Mouse (Mus musculus) stomach, embryonic 16.5 days (tissue): ENCODE measurements around the gene Gm21976. TPM values are rescaled to one million over a fixed set of nuclear protein-coding genes. Genes with fewer than 3 reads are reported as not detected.

ENCODE experiments used
- ATAC-seq: fragments of 200-750 bp; cut with Nextera tagmentation; 2 replicates; pipeline ENCODE4 v1.8.0; 2017; ENCODE audit warnings: moderate number of reproducible peaks, moderate TSS enrichment; ENCODE audit not compliant: insufficient read depth, low FRiP score
- H3K27ac ChIP-seq: fragments of 300-500 bp; sonication (generic); 2 replicates; pipeline ENCODE4 v1.5.1; 2014; ENCODE audit warnings: low read length
- H3K27me3 ChIP-seq: fragments of 300-500 bp; sonication (generic); 2 replicates; pipeline ENCODE4 v1.6.1; 2014; ENCODE audit warnings: low read length, control low read depth, mixed read lengths; ENCODE audit not compliant: control insufficient read depth, insufficient read depth
- H3K36me3 ChIP-seq: fragments of 300-500 bp; sonication (generic); 2 replicates; pipeline ENCODE4 v1.6.1; 2014; ENCODE audit warnings: low read length; ENCODE audit not compliant: control insufficient read depth, insufficient read depth
- H3K4me1 ChIP-seq: fragments of 300-500 bp; sonication (generic); 2 replicates; pipeline ENCODE4 v1.6.1; 2014; ENCODE audit warnings: low read length, control low read depth, mixed read lengths; ENCODE audit not compliant: control insufficient read depth, insufficient read depth
- H3K4me2 ChIP-seq: fragments of 300-500 bp; sonication (generic); 2 replicates; pipeline ENCODE4 v1.6.1; 2014; ENCODE audit warnings: low read depth, low read length, mixed read lengths
- H3K4me3 ChIP-seq: fragments of 300-500 bp; sonication (generic); replicated peaks from 2 replicates; pipeline ENCODE4 v1.5.1; 2014; ENCODE audit warnings: mild to moderate bottlenecking, low read length
- H3K9ac ChIP-seq: fragments of 300-500 bp; sonication (generic); 2 replicates; pipeline ENCODE4 v1.6.1; 2014; ENCODE audit warnings: low read length
- H3K9me3 ChIP-seq: fragments of 300-500 bp; sonication (generic); replicated peaks from 2 replicates; pipeline ENCODE4 v1.6.1; 2016; ENCODE audit warnings: low read length, control low read depth; ENCODE audit not compliant: control insufficient read depth
- WGBS: fragments of 180-500 bp; shearing (Covaris S2); extraction: QIAGEN DNeasy Blood & Tissue Kit; methylation state at CpG from one replicate; pipeline ENCODE4 v1.1.7; 2014; 5-methylcytosine and 5-hydroxymethylcytosine counted together
- polyA plus RNA-seq: library from polyadenylated mRNA; unstranded; fragments of >200 nt; fragmentation: Nextera tagmentation; extraction: Ambion mirVana; gene quantifications from 2 replicates; pipeline ENCODE4 v1.2.1, GENCODE M21; 2015

Gene Gm21976
- not detected in 2 replicates for polyA plus RNA-seq

- no peaks in the 10 kb centered on the region for H3K27me3 ChIP-seq
- 0 out of 2 replicates have a peak, but pooled peaks cover under 1% of the 10 kb centered on the region for H3K36me3 ChIP-seq
- H3K27ac ChIP-seq = no peak within 1 kb of the TSS
- H3K9ac ChIP-seq = no peak within 1 kb of the TSS
- WGBS = 76% methylated on average over 5 of the region's 5 CpGs
- no peak within 1 kb of the TSS for H3K4me3 ChIP-seq
- no peaks in the 10 kb centered on the region for H3K4me1 ChIP-seq
- no peaks in the 10 kb centered on the region for H3K9me3 ChIP-seq
- H3K4me2 ChIP-seq = no peak within 1 kb of the TSS
- ATAC-seq = no peak
These were observed at the start of gene Gm21976 for GRCm38 (mm10) chr13:98279686-98280085. Gene Gm21976 (plus strand): TSS chr13:98279887.

- no peak overlapping the region for H3K9ac ChIP-seq
- H3K36me3 ChIP-seq = no peaks in the 10 kb centered on the region
- H3K4me3 ChIP-seq = no peak overlapping the region
- no peak for ATAC-seq
- H3K27me3 ChIP-seq = no peaks in the 10 kb centered on the region
- H3K9me3 ChIP-seq = no peaks in the 10 kb centered on the region
- H3K27ac ChIP-seq = no peak overlapping the region
- no peak overlapping the region for H3K4me2 ChIP-seq
- H3K4me1 ChIP-seq = no peaks in the 10 kb centered on the region
- WGBS = 84% methylated on average over 1 of the region's 1 CpGs
These were observed 49.2 kb upstream of the Gm21976 start for GRCm38 (mm10) chr13:98230511-98230910.

GRCm38 (mm10) chr13:98235451-98235850, 44.2 kb upstream of the Gm21976 start:
- H3K4me2 ChIP-seq = no peak overlapping the region
- no peaks in the 10 kb centered on the region for H3K4me1 ChIP-seq
- no peaks in the 10 kb centered on the region for H3K9me3 ChIP-seq
- H3K27me3 ChIP-seq = no peaks in the 10 kb centered on the region
- H3K4me3 ChIP-seq = no peak overlapping the region
- H3K27ac ChIP-seq = no peak overlapping the region
- ATAC-seq = no peak
- 43% methylated on average over 6 of the region's 6 CpGs for WGBS
- no peak overlapping the region for H3K9ac ChIP-seq
- no peaks in the 10 kb centered on the region for H3K36me3 ChIP-seq

- H3K27ac ChIP-seq = no peak overlapping the region
- no peak overlapping the region for H3K4me3 ChIP-seq
- ATAC-seq = no peak
- H3K9me3 ChIP-seq = no peaks in the 10 kb centered on the region
- no peaks in the 10 kb centered on the region for H3K27me3 ChIP-seq
- no peak overlapping the region for H3K9ac ChIP-seq
- no peaks in the 10 kb centered on the region for H3K36me3 ChIP-seq
- no peak overlapping the region for H3K4me2 ChIP-seq
- no peaks in the 10 kb centered on the region for H3K4me1 ChIP-seq
- WGBS = 15% methylated on average over 12 of the region's 12 CpGs
These were observed 39.6 kb upstream of the Gm21976 start for GRCm38 (mm10) chr13:98239978-98240641.

- no peak for ATAC-seq
- Histone ChIP-seq H3K27me3 (no peaks in the 10 kb centered on the region), H3K27ac (no peak overlapping the region), H3K9me3 (no peaks in the 10 kb centered on the region), H3K4me3 (no peak overlapping the region), H3K4me2 (no peak overlapping the region), H3K9ac (no peak overlapping the region), H3K4me1 (no peaks in the 10 kb centered on the region), H3K36me3 (no peaks in the 10 kb centered on the region)
- WGBS = 71% methylated on average over 9 of the region's 9 CpGs
These were observed 38.0 kb upstream of the Gm21976 start for GRCm38 (mm10) chr13:98241531-98242282.

GRCm38 (mm10) chr13:98244571-98245350, 34.9 kb upstream of the Gm21976 start:
- Histone ChIP-seq H3K36me3 (0 out of 2 replicates have a peak, but pooled peaks cover 9% of the 10 kb centered on the region), H3K4me3 (no peak overlapping the region), H3K9me3 (no peaks in the 10 kb centered on the region), H3K4me1 (no peaks in the 10 kb centered on the region), H3K4me2 (no peak overlapping the region), H3K9ac (no peak overlapping the region), H3K27ac (no peak overlapping the region), H3K27me3 (no peaks in the 10 kb centered on the region)
- no peak for ATAC-seq
- 66% methylated on average over 5 of the region's 5 CpGs for WGBS

GRCm38 (mm10) chr13:98245386-98245785, 34.3 kb upstream of the Gm21976 start:
- Histone ChIP-seq H3K9ac (no peak overlapping the region), H3K36me3 (peaks cover 13% of the 10 kb centered on the region; the same call in 1 of the 2 replicates), H3K27me3 (no peaks in the 10 kb centered on the region), H3K27ac (no peak overlapping the region), H3K4me1 (no peaks in the 10 kb centered on the region), H3K9me3 (no peaks in the 10 kb centered on the region), H3K4me3 (no peak overlapping the region), H3K4me2 (no peak overlapping the region)
- 65% methylated on average over 7 of the region's 7 CpGs for WGBS
- no peak for ATAC-seq

GRCm38 (mm10) chr13:98249594-98249993, 30.1 kb upstream of the Gm21976 start:
- Histone ChIP-seq H3K27ac (no peak overlapping the region), H3K4me2 (no peak overlapping the region), H3K9ac (no peak overlapping the region), H3K4me1 (no peaks in the 10 kb centered on the region), H3K27me3 (no peaks in the 10 kb centered on the region), H3K36me3 (peaks cover 38% of the 10 kb centered on the region), H3K9me3 (no peaks in the 10 kb centered on the region), H3K4me3 (no peak overlapping the region)
- 92% methylated on average over 10 of the region's 10 CpGs for WGBS
- no peak for ATAC-seq

GRCm38 (mm10) chr13:98254921-98255320, 24.8 kb upstream of the Gm21976 start:
- no peak overlapping the region for H3K9ac ChIP-seq
- no peak overlapping the region for H3K27ac ChIP-seq
- H3K4me3 ChIP-seq = no peak overlapping the region
- no peaks in the 10 kb centered on the region for H3K4me1 ChIP-seq
- no peak overlapping the region for H3K4me2 ChIP-seq
- H3K9me3 ChIP-seq = no peaks in the 10 kb centered on the region
- H3K36me3 ChIP-seq = peaks cover 40% of the 10 kb centered on the region
- 68% methylated on average over 9 of the region's 9 CpGs for WGBS
- H3K27me3 ChIP-seq = no peaks in the 10 kb centered on the region
- ATAC-seq = no peak
